Mouse (Mus musculus) left cerebral cortex, postnatal 4 days (tissue): ENCODE measurements at regions not wholly inside any gene's neighbourhood (a gene's known extent, or its start where the extent isn't known, plus 50 kb on each side); places are given as distances from the start of the nearest gene placed in this dataset.

Source experiments
- DNase-seq: peaks from one replicate; pipeline ENCODE4 v3.0.0-alpha.2; 2022
- intact Hi-C: fragments of 180-260 bp; cut with DNase I; formaldehyde crosslinking; loops from one replicate; pipeline ENCODE4 v1.15.1; 2025

DNA sequence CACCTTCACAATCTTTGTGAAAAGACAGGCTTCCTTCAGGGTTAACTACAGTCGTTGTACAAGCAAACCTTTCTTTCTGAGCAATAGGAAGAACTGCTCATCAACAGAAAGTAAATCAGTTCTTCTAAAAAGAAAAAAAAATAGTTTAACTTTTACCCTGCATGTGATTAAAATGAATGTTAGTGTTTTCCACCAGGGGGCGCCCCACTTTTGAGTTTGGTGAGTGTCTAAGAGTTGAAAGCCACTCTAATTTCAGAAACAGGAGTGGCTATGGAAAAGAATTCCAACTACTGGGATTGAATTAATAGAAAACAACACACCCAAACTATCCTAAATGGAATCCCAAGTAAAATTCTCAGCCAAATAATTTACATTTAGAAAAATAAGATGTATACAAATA lies 430.0 kb downstream of the Cd109 start:
- DNase-seq = peak; percentile 18
- intact Hi-C loops = loop anchor here (10.0 kb wide), 1 partner anchor 669 kb away; the partner anchor contains the start of gene Col12a1

DNA sequence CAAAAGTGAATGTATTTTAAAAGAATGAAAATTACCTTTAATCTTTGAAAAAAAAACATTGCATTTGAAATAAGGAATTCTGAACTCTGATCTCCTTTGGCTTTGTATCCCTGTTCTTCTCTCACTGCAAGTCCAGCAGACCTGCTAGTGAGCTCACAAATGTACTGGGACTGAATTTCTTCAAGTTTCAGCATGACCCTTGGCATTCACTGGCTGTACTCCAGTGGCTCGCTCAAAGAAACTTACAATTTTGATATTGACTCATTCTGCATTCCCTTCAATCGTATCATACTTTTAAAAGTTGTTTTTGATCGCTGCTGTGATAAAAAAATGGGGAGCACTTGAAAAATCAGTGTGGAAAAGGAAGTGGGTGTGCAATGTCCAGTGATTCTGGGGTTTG lies 456.6 kb downstream of the Cd109 start:
- intact Hi-C loops = no loop called here
- DNase-seq = no peak

DNA sequence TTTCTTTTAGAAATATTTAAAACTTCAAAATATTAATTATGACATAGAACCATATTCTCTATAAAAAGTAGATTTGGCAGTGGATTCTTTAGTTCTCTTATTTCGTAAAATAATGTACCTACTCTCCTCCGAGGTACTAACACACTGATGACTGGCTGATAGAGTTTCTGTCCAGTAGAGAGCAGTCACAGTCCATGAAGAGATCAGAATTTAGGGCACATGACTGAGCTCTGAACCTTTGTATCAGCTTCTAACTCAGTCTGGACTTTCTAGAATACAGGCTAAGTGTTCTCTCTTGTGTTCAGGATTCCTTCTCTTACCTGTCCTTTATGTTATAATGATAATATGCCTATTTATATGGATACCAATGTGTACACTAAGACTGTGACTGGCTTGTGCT lies 494.3 kb downstream of the Cd109 start:
- intact Hi-C loops = loop anchor here (2.0 kb wide), 1 partner anchor 607 kb away; no protein-coding TSS in a partner anchor
- peak; percentile 1 for DNase-seq

DNA sequence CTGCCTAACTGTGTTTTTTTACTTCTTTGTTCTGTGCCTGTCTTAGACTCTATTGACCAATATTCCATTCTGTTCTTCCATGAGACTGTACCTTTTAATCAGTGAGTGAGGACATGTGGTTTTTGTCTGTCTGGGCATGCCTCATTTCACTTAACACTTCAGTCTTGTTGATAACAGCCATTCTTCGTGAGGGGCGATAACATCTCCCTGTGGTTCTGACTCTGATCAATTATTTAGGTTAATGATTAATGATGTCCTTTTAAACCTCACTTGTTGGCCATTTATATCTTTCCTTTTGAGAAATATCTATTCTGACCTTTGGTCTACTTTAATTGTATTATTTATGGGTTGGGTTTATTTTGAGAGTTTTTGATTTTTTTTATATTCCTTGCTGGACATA lies 496.0 kb downstream of the Cd109 start:
- intact Hi-C loops = loop anchor here (2.0 kb wide), 1 partner anchor 605 kb away; no protein-coding TSS in a partner anchor

DNA sequence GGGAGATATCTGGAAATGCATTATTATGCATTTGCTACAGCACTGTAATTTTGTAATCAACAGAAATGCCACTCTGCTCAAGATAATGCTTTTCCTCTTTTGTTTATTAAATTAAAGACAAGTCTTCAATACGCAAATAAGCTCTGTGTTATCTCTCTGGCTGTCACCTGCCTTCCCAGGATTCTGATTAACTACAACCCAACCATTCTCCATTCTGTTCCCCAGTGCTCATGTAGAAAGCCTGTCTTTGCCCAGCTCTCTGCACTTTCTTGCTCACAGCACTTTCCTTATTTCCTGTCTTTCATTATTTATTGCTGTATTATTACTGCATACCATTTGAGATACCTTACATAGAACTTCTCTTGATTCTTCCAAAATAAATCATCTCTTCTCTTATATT lies 525.6 kb downstream of the Cd109 start:
- intact Hi-C loops = no loop called here
- DNase-seq = no peak

More for the DNA sequence above, 496.0 kb downstream of the Cd109 start:
- no peak for DNase-seq

GRCm38 (mm10) chr9:79146004-79146403 lies 530.7 kb downstream of the Cd109 start:
- intact Hi-C loops = no loop called here
- no peak for DNase-seq

- DNase-seq = no peak
- intact Hi-C loops = no loop called here
Observed at GRCm38 (mm10) chr9:79165596-79165995, 550.2 kb downstream of the Cd109 start.

GRCm38 (mm10) chr9:79173036-79173435 lies 545.6 kb downstream of the Col12a1 start:
- intact Hi-C loops = no loop called here
- DNase-seq = no peak

DNA sequence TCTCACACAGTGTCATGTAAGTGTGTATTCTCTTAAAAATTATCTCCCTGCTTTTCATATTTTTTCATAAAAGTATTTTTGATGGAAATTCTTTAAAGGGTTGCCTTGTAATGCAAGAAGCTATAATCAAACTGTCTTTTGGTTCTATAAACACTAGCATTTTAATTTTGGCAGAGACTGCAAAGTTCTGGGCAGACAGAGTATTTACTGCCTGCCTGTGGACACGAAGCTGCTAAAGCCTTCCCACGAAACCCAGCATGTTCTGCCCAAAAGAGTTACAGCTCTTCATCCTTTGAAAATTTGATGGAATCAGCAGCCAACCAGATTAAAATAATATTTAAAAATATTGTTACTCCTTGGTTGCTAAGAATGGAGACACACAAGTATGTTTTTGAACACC lies 538.7 kb downstream of the Col12a1 start:
- intact Hi-C loops = no loop called here
- no peak for DNase-seq

- intact Hi-C loops = no loop called here
- no peak for DNase-seq
Observed at GRCm38 (mm10) chr9:79195420-79195819, 523.2 kb downstream of the Col12a1 start.

GRCm38 (mm10) chr9:79201755-79202154 lies 516.9 kb downstream of the Col12a1 start:
- intact Hi-C loops = no loop called here
- no peak for DNase-seq

- no peak for DNase-seq
- intact Hi-C loops = no loop called here
Observed at GRCm38 (mm10) chr9:79213364-79213763, 505.3 kb downstream of the Col12a1 start.

DNA sequence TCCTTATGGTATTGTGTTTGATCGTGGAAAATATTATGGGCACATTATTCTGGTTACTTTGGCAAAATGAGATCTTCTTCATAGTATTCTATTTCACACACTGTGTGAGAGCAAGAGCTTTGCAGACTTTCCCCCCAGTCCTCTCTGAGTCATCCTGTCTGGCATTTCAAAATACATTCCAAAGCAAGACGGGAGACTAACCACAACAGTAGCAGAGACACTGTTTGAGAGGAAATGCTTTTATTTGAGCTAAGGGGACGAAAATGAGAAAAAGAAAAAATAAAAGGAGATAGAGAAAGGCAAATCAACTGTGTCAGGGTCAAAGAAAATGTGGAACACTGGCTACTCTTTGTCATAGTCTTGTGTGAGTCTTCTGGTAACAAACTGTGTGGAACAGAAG lies 502.6 kb downstream of the Col12a1 start:
- intact Hi-C loops = no loop called here
- no peak for DNase-seq

DNA sequence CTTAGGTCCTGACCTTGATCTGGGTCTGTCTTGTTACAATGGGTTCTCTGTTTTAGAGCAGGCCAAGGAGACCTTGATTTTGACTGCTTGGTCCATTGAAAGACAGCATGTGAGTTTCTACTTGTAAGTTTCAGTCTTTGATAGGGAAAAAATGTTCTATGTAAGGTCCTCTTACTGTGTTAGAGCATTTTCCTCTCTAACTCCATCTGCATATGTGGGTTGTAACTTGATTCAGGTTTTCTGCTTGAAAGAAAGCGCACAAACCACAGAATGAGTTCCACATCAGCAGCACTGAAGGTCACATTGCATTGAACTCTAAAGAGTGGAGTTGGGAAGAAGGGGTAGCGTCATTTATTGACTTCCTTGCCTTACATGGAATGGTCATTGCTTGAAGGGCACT lies 502.2 kb downstream of the Col12a1 start:
- intact Hi-C loops = no loop called here
- DNase-seq = no peak

DNA sequence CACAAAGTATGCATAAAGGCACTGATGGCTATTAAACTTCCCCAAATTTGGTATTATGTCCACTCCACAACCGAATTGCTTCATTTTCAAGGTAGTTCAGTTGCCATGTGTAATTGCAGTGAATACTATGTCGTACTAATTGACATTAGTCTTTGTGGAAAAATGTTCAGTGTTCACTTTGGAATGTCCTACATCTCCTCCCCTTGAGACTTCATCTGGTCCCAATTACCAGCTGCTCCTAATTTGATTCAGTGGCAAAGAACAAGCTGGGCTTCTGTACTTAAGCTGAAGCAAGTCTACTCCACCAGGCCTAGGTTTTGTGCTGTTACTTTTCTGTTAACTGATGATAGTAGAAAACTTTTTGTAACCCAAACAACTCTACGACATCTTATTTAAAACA lies 485.6 kb downstream of the Col12a1 start:
- intact Hi-C loops = no loop called here

DNA sequence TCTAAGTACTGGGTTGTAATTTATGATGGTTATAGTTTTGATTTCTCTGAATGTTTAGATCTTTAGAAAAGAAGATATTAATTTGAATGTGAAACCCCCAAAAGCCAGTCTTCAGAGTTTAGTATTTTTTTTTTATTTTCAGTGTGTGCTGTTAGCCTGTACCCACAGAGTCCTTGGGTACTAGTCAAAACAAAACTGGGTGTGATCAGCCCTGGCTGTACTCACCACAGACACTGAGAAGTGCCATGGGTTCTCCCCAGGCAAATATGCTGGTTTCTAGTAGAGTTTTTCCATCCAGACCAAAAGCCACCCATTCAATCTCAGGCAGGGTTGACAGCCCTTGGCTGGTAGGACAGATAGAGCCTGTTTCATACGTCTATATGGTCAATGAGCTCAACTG lies 484.9 kb downstream of the Col12a1 start:
- no peak for DNase-seq
- intact Hi-C loops = no loop called here

More for the DNA sequence above, 485.6 kb downstream of the Col12a1 start:
- no peak for DNase-seq

DNA sequence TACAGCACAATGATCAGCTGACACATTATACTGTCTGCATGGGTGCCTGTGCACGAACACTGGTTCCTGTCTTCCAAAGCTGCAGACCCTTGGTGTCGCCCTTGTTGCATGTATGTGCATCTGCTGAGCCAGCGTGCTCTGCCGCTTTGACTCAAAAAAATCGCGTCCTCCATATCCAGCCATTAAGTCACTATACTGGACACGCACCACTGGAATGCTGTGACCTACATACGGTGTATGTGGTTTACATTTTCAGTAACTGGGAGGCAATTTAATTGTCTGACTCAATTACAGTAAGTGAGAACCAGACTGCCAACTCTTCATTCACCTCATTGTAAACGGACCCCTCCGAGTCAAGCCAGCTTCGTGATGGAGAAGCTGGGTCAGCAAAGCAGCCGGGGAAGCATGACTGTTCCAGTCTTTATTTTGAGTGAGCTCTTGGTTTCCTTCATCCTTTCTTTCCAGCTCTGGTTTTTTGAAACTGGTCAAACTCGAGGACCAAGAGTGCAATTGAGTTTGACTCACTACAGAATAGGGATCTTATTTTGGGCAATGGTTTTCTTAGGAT lies 448.9 kb downstream of the Col12a1 start:
- intact Hi-C loops = no loop called here
- peak; percentile 41 for DNase-seq

DNA sequence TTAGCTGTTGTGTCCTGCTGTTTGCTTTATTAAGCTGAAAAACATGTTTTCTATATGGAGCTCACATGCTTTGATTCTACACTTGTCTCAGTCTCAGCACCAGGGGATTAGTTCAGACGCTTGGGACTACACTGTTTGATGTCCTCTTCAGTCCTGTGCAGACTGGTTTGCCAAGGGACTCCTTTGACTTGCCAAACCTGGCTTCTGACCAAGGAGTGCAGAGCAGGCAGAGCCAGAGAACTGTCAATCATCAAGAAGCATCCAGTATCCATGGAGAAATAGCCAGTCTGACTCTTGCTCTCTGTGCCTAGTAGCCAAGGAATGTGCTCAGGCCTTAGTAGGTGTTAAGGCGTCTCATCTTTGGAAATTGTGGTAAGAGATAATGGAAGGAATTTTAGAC lies 448.4 kb downstream of the Col12a1 start:
- intact Hi-C loops = no loop called here
- peak; percentile 82 for DNase-seq

GRCm38 (mm10) chr9:79287849-79288248 lies 430.8 kb downstream of the Col12a1 start:
- intact Hi-C loops = no loop called here
- no peak for DNase-seq

DNA sequence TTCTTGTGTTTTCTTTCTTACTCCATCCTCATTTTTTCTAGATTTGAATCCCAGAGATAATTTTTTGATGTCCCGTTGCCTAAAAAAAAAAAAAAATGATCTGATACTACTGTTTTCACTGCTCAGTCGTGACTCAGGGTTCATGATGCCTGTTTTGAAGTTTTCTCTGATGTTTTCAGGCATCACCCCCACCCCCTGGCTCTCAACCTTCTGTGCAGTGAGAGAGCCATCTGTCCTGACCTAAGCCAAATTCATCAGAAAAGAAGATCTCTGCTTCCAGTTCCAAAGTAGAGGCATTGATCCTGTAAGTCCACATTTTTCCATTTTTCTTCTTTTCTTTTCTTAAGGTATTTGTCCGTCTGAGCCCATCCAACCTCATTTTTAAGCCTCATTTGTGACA lies 423.3 kb downstream of the Col12a1 start:
- intact Hi-C loops = no loop called here
- peak; percentile 5 for DNase-seq

- DNase-seq = peak; percentile 77
- intact Hi-C loops = no loop called here
Observed at GRCm38 (mm10) chr9:79301580-79301979, 417.1 kb downstream of the Col12a1 start.

DNA sequence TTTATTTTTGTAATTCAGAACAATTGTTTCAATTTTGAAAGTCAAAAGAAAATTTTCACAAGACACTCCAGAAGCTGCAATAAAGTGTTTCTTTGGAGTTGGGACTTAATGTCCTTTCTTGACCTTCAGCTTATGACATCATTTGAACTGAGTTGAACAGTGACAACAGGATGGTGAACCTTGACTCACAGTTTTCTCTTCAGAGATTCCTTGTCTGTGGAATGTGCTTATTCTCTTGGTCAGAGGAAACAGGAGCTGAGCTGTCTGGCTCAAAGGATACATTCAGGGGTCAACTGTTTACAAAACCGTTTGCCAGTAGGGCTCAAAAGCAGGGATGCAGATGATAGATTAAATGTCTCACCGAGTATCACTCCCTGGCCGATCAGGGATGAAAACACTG lies 408.0 kb downstream of the Col12a1 start:
- DNase-seq = no peak
- intact Hi-C loops = no loop called here

DNA sequence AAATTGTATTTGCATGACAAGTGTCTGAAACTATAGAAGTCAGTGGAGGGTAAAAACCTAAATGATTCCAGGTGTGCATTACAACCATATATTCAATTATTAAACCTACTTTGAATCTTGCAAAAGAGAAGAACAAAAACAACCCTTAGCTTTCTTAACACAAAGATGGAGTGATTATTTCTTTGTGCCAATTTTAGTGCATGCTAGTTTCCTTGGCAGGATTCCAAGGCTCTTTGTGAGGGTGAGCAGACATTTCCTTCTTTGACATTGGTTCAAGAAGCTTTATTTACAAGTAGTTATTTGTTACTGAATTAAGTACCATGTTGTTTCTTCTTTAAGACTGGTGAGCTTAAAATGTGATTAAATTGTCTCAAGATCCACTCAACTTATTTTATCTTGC lies 401.2 kb downstream of the Col12a1 start:
- intact Hi-C loops = no loop called here
- DNase-seq = no peak
